Mouse (Mus musculus) mature B cell (primary cell): ENCODE measurements at regions not wholly inside any gene's neighbourhood (a gene's known extent, or its start where the extent isn't known, plus 50 kb on each side); places are given as distances from the start of the nearest gene placed in this dataset.

ENCODE experiments used
- in situ Hi-C: fragments of 300-500 bp; cut with MboI; formaldehyde crosslinking; loops from 2 replicates; pipeline ENCODE4 v1.14.3; 2019

DNA sequence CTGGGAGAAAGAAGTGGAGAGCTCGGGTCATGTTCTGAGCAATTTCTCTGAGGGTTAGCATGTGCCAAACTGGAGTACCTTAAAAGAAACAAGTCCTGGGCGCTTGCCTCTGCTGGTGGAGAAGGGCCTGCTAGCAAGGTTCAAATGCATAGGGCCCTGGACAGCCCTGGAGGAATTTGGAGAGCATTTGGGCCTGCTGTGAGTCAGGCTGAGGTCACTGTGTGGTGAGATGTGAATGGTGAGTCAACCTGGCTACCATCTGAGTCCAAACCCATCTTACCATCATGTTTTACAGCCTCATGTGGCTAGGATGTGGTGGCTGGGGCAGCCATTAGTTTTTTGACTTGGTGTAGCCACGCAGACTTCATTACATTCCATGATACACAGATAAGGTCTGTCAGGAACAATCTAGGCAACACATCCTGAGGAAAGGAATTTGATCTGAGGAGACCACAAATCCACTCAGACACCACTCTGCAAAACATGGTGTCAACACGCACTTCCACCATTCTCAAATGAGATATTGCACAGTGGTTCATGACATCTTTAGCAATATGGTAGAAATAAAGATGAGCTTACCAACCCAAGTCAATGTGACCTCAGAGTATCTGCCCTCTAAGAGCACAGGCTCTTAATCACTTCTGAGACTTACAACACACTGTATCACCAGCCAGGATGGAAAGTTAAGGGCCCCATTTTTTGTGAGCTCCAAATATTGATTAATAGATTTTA, 83.1 kb downstream of the Thbs2 start:
- in situ Hi-C loops = no loop called here

DNA sequence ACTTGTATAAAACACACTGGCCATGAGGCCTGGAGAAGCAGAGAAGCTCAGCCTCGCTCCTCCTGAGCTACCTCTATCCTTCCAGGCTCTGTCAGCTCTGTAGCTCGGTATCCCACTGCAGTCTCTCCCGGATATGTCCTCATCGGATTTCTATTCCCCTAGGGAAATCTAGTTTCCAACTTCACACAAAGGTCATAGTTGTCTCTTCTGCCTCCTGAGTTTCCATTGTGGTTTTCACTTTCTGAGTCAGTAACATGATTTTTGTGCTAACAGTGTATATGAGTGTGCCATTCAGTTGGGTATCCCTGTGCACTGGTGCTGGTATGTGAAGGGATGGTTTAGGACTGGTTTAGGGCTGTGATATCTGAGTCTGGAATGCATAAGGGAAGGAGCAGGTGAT, 85.2 kb downstream of the Thbs2 start:
- in situ Hi-C loops = no loop called here

DNA sequence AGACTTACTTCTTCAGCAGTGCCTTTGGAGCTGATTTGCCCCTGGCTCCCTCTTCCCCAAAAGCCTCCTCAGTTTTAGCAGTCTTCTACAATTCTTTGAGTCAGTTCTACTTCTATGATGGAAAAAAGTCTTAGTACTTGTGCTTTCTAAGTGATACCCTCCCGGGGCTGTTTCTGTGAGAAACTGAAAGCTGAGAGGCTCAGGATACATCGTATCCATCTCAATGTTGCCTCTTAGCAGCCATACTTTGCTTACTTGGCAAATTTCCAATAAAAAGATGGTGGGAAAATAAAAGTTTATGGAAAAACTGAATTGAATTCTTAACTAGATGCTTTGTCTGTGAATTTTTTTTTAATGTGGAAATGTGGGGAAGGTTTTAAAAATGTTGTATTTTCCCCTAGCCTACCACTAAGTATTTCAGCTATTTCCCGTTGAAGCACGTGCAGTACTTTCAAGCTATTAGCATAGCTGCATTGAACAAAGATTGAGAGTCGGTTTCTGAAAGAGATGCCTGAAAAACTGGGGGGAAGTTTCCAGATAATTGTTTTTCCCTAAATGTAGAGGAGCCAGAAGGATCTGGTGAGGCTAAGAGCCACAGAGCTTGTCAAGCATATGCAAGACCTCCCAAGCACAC, 87.6 kb downstream of the Thbs2 start:
- in situ Hi-C loops = no loop called here

DNA sequence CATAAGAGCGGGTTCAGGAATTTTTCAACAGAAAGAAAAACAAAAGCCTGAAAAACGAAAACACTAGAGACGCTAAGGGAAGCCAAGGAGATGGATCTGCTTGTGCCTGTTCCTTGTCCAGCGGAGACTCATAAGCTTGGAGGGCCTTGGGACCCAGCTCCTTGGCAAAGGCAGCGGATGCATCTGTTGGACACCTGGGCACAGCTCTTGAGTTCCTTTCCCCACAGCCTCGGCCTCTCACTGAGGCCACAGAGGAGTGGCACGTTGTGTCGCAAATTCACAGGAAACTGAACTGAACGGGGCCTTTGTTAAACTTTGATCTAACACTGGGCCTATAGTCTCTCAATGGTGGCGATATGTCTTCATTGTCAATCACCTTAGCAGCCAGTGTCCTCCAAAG, 94.4 kb downstream of the Thbs2 start:
- in situ Hi-C loops = no loop called here

DNA sequence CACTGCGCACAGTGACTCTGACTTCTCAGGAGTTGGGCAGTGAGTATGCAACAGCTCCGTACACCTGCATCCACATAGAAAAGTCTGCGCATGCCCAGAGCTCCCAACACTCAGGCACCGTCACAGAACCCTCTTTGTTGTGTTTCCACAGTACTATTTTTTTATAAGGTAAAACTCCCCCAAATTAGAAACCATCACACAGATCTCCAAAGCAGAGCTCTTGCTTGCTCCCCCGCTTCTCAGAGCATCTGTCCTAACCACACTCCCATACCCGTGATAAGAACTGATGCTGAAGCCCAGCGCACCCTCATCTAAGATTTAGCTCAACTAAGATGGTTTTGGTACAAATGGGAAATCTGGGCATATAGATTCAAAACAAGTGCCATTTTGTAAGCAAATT, 97.6 kb downstream of the Thbs2 start:
- in situ Hi-C loops = no loop called here

DNA sequence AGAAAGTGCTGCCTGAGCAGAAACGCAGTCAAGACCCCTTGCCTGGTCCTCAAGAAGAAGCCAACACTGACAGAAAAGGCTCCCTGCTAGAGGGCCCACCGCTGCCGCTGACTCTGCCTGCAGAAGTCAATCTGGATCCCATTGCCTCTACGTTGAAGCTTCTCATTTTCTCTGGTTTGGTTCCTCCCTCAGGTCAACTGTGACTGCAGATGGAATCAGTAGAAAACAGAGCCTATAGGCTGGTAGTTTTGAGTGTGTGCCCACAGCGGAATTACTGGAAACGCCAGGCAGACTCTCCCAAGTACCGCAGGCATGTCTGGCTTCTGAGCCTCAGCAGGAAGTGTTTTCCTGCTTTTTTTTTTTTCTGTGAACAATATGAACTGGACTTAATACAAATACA, 98.5 kb downstream of the Thbs2 start:
- in situ Hi-C loops = no loop called here

DNA sequence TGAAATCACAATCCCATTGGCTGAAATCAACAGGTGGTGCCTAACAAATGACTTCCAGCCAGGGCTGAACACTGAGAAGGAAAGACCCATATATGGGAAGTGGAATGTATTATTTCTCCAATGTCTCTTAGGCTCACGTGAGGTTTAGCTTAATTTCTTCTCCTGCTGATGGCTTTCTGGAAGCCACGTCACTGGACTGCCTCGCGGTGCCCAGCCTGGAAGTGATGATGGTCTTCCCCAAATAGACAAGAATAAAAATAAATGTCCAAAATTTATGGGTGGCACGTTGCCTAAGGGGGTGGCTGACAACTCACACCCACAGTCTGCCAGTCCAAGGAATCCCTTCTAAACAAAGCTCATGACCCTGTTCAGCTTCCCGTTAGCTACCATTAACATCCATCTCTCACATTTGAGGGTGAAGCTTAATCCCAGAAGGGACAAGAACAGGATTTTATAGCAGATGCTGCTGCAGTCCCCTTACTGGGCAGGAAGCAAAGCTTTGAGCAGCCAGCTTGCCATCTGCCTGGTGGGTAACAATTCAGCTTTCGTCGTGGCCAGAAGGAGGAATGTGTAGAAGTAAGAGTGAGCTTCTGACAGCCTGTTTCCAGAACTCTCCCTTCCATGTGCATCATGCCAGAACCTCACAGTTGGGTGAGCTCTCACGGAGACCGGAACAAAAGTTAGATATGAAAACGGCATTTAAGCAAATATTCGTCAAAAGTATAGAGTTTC, 105.8 kb downstream of the Thbs2 start:
- in situ Hi-C loops = no loop called here

DNA sequence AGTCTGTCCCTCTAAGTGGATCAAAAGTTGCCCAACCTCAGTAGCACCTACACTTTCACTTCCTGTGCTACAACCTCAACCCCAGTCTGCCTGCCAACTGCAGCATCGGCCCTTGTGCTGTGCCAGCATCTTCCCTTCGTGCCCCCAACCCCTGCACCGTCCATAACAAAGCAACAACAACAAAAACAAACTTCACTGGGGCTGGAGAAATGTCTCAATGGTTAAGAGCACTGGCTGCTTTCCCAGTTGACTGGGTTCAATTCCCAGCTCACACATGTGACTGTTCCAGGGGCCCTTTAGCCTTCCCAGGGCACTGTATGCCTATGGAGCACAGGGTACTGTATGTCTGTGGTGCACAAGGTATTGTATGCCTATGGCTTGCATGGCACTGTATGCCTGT, 114.4 kb downstream of the Thbs2 start:
- in situ Hi-C loops = no loop called here

DNA sequence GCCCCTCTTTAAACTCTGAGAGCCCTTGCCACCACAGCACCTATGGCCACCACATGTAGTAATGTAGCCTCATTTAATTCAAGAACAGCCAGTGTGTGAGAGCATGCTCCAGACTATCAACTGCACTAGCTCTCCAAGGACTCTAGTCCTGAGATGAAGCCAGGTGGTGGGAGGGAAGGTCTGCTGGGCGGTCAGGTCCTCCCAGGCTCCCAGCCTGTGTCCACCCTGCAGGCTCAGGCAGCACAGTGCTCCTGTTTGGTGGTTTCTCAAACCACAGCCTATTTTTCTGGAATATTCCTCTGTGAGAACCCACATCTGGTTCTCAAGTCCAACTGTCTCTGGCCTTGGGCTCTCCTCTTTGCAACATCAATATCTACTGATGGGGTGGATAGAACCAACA, 115.3 kb downstream of the Thbs2 start:
- in situ Hi-C loops = no loop called here

DNA sequence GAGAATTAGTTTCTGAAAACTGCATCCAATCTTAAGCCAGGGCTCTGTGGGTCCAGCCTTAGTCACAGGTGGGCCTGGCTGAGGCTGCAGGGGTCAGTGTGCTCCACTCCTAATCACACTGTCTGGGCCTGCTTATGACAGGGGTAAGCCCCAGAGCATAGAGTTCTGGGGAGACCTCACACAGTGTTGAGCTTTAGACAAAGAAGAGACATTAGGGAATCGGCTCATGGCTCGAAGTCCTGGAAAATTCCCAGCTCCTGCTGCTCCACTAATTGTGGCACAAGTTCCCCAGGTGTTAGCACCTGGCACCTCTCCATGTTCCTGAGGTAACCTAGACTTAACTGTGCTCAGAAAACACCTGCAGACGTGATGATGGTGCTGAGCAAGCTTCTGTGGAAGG, 115.8 kb downstream of the Thbs2 start:
- in situ Hi-C loops = no loop called here

DNA sequence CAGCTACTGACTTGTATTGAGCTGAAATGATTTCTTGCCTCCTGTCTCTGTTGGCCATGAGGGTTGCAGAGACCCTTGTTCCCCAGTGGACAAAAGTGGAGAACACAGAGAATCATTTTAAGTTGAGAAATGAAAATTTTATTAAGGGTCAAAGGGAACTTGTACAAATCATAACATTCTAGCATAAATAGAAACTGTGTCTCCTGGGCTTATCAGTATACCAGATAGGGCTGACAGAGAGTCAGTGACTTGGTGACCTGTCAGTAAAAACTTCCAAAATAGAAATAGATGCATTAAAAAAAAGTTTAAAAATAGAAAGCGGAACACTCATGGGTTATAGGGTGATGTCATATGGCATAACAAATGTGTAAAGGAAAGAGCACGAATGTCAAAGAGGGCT, 117.9 kb downstream of the Thbs2 start:
- in situ Hi-C loops = no loop called here

DNA sequence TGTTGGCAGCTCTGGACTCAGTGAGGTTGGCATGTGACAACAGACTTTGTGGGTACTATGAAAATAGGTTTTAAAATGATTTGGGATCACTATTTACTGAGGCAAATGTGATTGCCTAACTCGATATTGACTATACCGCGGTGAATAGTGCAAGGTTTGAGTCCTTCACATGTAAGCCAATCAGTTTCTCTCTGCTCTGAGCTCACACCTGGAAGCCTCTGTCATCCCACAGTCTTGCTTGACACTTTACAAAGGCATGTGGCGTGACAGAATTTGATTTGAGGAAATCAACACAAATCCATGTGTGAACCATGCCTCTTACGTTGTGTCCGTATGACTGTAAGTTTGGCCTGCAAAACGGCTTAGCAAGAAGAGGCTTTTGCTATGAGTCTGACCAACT, 122.9 kb downstream of the Thbs2 start:
- in situ Hi-C loops = no loop called here

DNA sequence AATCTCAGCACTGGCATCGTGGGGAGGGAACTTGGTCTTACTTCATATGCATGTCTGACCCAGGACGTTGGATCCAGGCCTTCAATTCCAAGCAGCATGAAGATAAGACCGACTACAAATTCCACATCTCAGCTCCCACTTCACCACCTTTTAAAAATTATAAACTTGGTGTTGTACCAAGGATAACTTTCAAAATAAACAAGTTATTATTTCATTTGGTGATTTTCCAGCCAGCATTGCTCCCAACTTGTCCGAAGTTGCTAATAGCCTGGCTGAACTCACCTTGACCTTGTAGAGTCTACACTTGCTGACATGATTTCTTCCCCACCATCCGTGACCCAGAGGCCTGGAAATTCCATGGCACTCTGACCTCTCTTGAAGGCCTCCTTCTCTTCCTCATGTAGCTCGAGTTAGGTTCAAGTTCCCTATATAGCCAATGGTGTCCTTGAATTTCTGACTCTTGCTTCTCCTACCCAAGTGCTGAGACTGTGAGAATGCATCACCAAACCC, 123.7 kb downstream of the Thbs2 start:
- in situ Hi-C loops = no loop called here

DNA sequence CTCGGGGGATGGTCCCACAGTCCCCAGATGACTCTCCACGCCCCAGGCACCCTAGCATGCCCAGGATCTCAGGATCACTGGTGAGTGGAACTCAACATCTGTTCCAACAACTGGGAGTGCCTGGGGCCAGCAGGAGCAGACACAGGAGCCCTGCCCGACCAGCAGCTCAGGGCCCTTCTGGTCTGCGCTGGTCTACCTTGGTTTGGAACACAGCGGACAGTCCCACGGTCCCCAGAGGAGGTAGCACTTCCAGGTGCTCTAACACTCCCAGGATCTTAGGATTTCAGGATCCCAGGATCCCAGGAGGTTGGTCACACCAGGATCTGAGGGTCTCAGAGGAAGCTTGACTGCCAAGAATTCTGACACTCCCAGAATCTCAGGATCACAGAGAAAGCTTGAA, 131.8 kb downstream of the Thbs2 start:
- in situ Hi-C loops = no loop called here

DNA sequence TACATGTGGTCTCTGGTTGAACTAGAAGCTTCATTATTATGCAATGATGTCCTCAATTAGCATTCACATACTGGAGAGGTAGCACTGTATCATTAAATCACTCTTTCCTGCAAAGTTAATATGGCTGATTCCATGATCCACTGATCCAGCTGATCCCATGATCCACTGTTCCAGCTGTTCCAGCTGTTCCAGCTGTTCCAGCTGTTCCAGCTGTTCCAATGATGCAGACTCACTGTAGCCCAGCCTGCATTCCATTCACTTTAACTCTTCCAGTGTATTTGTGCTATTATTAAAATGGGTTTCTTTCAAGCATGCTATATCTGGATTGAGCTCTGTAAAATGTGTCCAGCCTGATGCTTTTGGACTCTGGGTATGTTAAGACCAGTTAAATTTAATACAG, 136.8 kb downstream of the Thbs2 start:
- in situ Hi-C loops = no loop called here

DNA sequence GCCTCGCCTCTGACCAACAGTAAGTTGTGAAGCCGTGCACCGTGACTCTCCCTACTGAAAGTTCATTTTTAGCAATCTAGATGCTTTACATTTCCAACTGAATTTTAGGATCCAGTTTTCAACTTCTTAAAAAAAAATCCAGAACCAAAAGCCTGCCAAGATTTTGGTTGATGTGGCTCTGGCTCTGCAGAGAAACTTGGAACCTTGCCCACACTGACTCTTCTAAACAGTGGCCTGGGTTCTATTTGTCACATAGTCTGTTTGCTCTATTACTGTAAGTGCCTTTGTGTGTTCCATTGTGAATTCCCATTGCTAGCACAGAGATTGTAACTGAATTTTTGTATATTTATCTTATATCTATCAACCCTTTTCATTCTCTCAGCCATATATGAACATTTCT, 140.8 kb downstream of the Thbs2 start:
- in situ Hi-C loops = no loop called here

DNA sequence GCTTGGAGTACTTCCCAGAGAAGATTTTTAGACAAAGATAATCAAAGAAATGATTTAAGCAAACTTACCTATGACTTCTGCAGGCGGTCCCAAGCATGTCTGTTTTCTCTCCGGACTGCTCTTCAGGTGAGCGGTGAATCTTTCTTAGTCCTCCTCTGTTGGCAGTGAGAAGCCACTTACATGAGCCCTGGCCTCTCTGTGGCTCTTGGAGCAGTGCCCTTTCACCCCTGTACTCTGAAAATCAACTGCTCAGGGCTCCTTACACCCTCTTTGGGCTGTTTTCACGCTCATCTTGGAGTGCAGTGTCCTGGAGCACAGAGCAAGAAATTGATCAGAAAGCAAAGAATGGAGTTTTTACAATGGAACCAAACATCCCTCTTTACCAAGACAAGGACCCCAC, 142.0 kb downstream of the Thbs2 start:
- in situ Hi-C loops = no loop called here

DNA sequence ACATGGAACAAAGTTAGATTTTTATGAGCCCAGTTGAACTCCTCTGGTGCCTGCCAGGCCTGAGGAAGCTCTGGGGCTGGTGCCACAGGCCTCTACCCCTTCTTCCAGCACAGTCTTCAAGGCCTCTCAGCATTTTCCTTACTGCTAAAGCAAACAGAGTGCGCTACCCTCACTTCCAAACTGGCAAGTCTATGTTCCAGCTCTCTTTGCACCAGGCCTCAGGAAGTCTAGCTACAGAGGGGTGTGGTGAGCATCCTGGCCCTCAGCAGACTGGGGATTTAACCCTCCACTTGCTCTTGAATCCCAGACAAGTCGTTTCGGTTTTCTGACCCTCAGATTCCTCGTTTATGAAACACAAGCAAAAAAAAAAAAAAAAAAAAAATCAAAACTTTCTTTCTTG, 142.4 kb downstream of the Thbs2 start:
- in situ Hi-C loops = no loop called here

DNA sequence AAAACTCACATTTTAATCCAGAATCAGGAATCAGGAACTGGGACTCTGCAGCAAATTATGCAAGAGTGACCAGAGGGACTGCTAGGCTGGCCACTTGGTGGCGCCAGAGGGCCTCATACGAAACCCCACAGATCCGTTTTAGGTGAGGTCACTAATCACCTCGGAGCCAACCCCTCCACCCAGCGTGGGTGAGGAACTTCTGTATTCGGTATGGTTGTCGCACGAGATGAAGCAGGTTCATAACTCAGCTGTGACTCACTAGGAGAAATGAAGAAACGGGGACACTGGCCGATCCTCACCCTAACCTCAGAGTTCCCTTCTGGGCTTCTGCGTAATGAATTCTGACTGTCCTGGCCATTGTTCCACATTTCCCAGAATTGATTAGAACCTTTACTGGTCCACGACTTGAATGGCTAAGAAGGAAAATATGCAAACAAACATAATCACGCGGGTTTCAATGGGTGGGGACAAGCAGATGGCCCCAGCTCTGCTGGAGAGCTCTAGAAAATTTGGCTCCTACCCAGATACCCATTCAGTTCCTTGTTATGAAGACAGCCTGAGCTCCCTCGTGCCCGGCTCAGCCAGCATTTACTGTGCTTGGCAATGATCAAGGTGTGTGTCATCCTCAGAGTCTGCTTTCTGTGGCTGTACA, 148.1 kb downstream of the Thbs2 start:
- in situ Hi-C loops = loop anchor here (25.0 kb wide), 1 partner anchor 366 kb away; no protein-coding TSS in a partner anchor

DNA sequence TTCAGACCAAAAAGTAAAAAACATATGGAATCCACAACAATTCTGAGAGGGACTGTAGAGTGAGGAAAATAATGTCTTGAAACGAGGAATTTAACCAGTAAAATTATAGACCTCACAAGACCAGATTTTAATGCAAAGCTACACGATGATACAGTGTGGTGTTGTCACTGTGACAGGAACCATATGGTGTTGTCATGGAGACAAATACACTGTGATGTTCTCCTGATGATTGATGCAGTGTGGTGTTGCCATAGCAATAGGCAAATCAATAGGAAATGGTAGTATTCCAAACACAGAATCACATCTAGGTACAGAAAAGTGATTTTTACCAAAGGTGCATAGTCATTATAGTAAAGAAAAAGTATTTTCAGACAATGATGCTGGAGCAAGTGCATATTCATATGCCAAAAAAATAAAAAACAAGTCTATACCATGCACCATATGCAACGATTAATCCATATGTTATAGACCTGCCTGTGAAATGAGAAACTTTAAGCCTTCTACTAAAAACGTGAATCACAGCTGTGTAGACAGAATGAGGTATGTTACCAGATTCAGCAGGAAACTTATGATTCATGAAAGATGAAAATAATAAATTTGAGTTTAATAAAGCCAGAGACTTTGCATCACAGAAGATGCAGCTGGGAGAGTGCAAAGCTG, 149.6 kb downstream of the Thbs2 start:
- in situ Hi-C loops = loop anchor here (25.0 kb wide), 1 partner anchor 368 kb away; no protein-coding TSS in a partner anchor

DNA sequence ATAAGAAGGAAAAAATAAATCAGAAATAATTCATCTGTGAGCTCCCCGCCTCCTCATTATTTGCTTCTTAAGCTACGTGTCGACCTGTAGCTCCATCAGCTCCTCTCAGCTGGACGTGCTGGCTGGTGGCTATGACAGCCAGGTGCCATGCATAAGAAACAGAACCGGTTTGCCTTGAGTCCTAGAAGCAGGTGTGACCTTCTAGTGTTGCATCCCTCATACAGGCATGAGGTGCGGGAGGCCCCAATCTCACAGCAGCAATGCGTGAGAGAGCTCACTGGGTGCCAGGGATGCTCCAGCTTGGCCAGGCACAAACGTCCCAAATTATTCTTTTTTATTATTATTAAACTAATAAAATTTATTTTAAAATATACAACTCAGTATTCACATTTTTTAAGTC, 153.0 kb downstream of the Thbs2 start:
- in situ Hi-C loops = loop anchor here (25.0 kb wide), 1 partner anchor 371 kb away; no protein-coding TSS in a partner anchor
